Mouse (Mus musculus) ES-Bruce4 (cell line): Measurements from ENCODE around the gene Ulk1. TPM values are rescaled to one million over a fixed set of nuclear protein-coding genes. Genes with fewer than 3 reads are reported as not detected.

Experiments used
- H3K27ac ChIP-seq: 2 replicates; pipeline ENCODE4 v1.5.1; 2012; ENCODE audit warnings: low read length, inconsistent platforms; ENCODE audit not compliant: insufficient read depth
- H3K27me3 ChIP-seq: 2 replicates; pipeline ENCODE4 v1.6.1; 2012; ENCODE audit warnings: mild to moderate bottlenecking, low read length, inconsistent platforms; ENCODE audit not compliant: control insufficient read depth, poor library complexity, insufficient read depth, severe bottlenecking
- H3K36me3 ChIP-seq: 2 replicates; pipeline ENCODE4 v1.6.1; 2012; ENCODE audit warnings: inconsistent platforms, mild to moderate bottlenecking, low read length, moderate library complexity; ENCODE audit not compliant: control insufficient read depth, poor library complexity, insufficient read depth, severe bottlenecking
- H3K4me1 ChIP-seq: one replicate; pipeline ENCODE4 v1.8.1; 2011; ENCODE audit warnings: low read length; ENCODE audit not compliant: control insufficient read depth, insufficient read depth
- H3K4me3 ChIP-seq: 2 replicates; pipeline ENCODE4 v1.5.1; 2011; ENCODE audit warnings: low read depth, mild to moderate bottlenecking, low read length
- H3K9ac ChIP-seq: 2 replicates; pipeline ENCODE4 v1.6.1; 2012; ENCODE audit warnings: low read depth, mild to moderate bottlenecking, inconsistent platforms; ENCODE audit not compliant: poor library complexity, severe bottlenecking
- H3K9me3 ChIP-seq: replicated peaks from 2 replicates; pipeline ENCODE4 v1.6.1; 2012; ENCODE audit warnings: mild to moderate bottlenecking, low read length, inconsistent platforms; ENCODE audit not compliant: control insufficient read depth, poor library complexity, insufficient read depth, severe bottlenecking
- CTCF ChIP-seq: IDR thresholded peaks from one replicate; pipeline ENCODE4 v1.8.1; 2011; ENCODE audit warnings: low read depth, low read length
- EP300 ChIP-seq: IDR thresholded peaks from 2 replicates; pipeline ENCODE4 v1.6.1; 2011; ENCODE audit warnings: low read depth, low read length; ENCODE audit not compliant: insufficient read depth
- POLR2A ChIP-seq: IDR thresholded peaks from one replicate; pipeline ENCODE4 v1.8.1; 2011; ENCODE audit warnings: low read length; ENCODE audit not compliant: insufficient read depth
- polyA plus RNA-seq: library from polyadenylated mRNA; stranded (reverse); fragments of >200 nt; gene quantifications from 2 replicates; pipeline ENCODE4 v1.2.4, GENCODE M21; 2011; ENCODE audit warnings: low read depth; ENCODE audit not compliant: missing spikeins, insufficient read depth, insufficient read length

Gene Ulk1
- polyA plus RNA-seq, 1 experiment, result 126 TPM

DNA sequence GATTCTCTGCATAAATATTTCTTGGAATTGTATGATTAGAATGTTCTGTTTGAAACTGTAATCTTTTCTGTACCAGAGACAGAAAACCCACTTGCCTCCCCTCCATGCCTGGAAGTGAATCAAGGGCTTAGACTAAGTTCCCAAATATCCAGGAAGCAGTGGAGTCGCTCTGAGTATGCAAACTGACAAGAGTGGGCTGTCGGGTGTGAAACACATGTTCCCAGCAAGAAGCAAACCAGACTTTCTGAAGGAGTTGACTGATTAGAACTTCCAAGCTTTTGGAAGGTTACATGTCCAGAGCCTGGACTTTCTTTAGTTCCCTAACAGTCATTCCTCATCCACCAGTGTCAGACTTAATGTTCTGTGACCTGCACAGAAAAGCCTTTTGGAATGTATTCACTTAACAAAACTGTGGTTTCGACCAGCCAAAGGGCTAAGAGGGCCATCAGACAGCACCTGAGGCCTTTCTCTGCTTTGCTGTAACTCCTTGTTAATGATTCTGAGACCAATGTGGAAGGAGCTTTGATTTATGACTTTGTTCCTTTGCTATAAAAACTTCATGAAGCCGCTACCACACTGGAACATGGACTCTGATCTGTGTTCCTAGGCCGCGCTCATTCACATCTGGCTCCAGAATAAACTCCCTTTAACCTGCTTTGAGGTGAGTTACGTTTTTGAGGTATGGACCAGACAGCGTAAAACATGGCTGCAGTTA, 17.0 kb upstream of the Ulk1 start:
- Histone ChIP-seq H3K4me1 (no peaks in the 10 kb centered on the region), H3K27me3 (no peaks in the 10 kb centered on the region), H3K9ac (no peak overlapping the region), H3K4me3 (no peak overlapping the region), H3K27ac (no peak overlapping the region), H3K36me3 (no peaks in the 10 kb centered on the region), H3K9me3 (no peaks in the 10 kb centered on the region)
- TF ChIP-seq POLR2A (no peak), EP300 (no peak), CTCF (no peak)

GRCm38 (mm10) chr5:110824421-110824820, 14.5 kb upstream of the Ulk1 start:
- no peaks in the 10 kb centered on the region for H3K36me3 ChIP-seq
- H3K4me3 ChIP-seq, result no peak overlapping the region
- H3K27me3 ChIP-seq, result no peaks in the 10 kb centered on the region
- H3K9ac ChIP-seq, result no peak overlapping the region
- no peaks in the 10 kb centered on the region for H3K9me3 ChIP-seq
- no peaks in the 10 kb centered on the region for H3K4me1 ChIP-seq
- TF ChIP-seq EP300, result no peak
- no peak for TF ChIP-seq POLR2A
- no peak for TF ChIP-seq CTCF
- H3K27ac ChIP-seq, result no peak overlapping the region

GRCm38 (mm10) chr5:110808821-110809666, 853 bp downstream of the Ulk1 start:
- Histone ChIP-seq H3K27me3 (no peaks in the 10 kb centered on the region), H3K9me3 (no peaks in the 10 kb centered on the region), H3K4me3 (peak overlapping the region; percentile 88), H3K4me1 (peaks cover 2% of the 10 kb centered on the region), H3K36me3 (peaks cover 6% of the 10 kb centered on the region; the same call in 1 of the 2 replicates), H3K27ac (peak overlapping the region; percentile 67), H3K9ac (peak overlapping the region; percentile 97)
- peak; percentile 74 for TF ChIP-seq EP300
- no peak for TF ChIP-seq CTCF

DNA sequence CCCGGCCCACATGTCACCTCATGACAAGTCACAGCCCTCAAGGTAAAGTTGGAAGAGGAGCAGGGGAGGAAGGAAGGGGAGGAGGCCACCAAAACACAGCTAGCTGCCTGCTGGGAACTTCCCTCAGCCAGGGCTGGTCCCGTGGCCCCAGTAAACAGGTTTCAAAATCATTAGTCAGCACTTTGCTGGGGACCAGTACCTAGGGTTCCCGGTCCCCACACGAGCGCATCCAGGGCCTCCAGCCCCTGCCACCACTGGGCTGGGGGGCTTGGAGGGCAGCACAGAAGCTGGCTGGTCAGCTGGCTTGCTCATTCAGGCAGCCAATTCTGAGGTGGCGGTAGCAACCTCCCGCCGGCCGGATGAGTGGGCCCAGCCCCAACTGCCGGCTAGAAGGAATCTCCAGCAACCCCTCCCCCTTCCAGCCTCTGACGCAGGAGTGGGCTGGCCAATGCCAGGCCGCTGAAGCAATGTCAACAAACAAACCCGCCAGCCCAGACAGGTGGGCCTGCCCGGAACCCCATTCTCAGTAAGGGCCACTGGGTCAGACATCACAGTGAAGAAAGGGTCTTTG, 1.8 kb downstream of the Ulk1 start:
- H3K4me1 ChIP-seq, result peaks cover 2% of the 10 kb centered on the region
- H3K9ac ChIP-seq, result peak overlapping the region; percentile 97
- H3K27me3 ChIP-seq, result no peaks in the 10 kb centered on the region
- H3K4me3 ChIP-seq, result peak overlapping the region; percentile 88
- no peaks in the 10 kb centered on the region for H3K9me3 ChIP-seq
- H3K27ac ChIP-seq, result peak overlapping the region; percentile 94
- TF ChIP-seq POLR2A, result peak; percentile 65
- TF ChIP-seq EP300, result peak; percentile 79; the same call in 1 of the 2 replicates
- no peak for TF ChIP-seq CTCF
- peaks cover 6% of the 10 kb centered on the region; the same call in 1 of the 2 replicates for H3K36me3 ChIP-seq

GRCm38 (mm10) chr5:110807453-110807852, 2.4 kb downstream of the Ulk1 start:
- TF ChIP-seq POLR2A, result no peak
- TF ChIP-seq EP300, result no peak
- TF ChIP-seq CTCF, result no peak
- Histone ChIP-seq H3K4me1 (peaks cover 2% of the 10 kb centered on the region), H3K9me3 (no peaks in the 10 kb centered on the region), H3K27ac (peak overlapping the region; percentile 94), H3K36me3 (peaks cover 6% of the 10 kb centered on the region; the same call in 1 of the 2 replicates), H3K27me3 (no peaks in the 10 kb centered on the region), H3K4me3 (peak overlapping the region; percentile 88), H3K9ac (peak overlapping the region; percentile 97)
